Mouse (Mus musculus) heart, embryonic 14.5 days (tissue): ENCODE data around the gene Gnat1. TPM values are rescaled to one million over a fixed set of nuclear protein-coding genes. Genes with fewer than 3 reads are reported as not detected.

Experiments used
- ATAC-seq: fragments of 200-750 bp; cut with Nextera tagmentation; 2 replicates; pipeline ENCODE4 v1.8.0; 2017; ENCODE audit warnings: low read depth, moderate TSS enrichment; ENCODE audit not compliant: insufficient number of reproducible peaks, insufficient read depth, low FRiP score
- H3K27ac ChIP-seq, 2 experiments: fragments of 200-500 bp in 1 of 2; fragments of 300-500 bp in 1 of 2; sonication (generic) in 1 of 2; replicated peaks in 1 of 2; 2 replicates each; pipeline ENCODE4 v1.5.1; 2012 to 2014; ENCODE audit warnings: low read depth in 2 of 2, low read length in 2 of 2, control low read depth in 1 of 2, mild to moderate bottlenecking in 1 of 2, mixed read lengths in 1 of 2; ENCODE audit not compliant: control insufficient read depth in 1 of 2, insufficient read depth in 1 of 2
- H3K27me3 ChIP-seq: fragments of 300-500 bp; sonication (generic); 2 replicates; pipeline ENCODE4 v1.6.1; 2014; ENCODE audit warnings: mild to moderate bottlenecking, low read length, control low read depth; ENCODE audit not compliant: control insufficient read depth, insufficient read depth
- H3K36me3 ChIP-seq: fragments of 300-500 bp; sonication (generic); 2 replicates; pipeline ENCODE4 v1.6.1; 2014; ENCODE audit warnings: mild to moderate bottlenecking, control low read depth, low read length, mixed read lengths; ENCODE audit not compliant: control insufficient read depth, insufficient read depth
- H3K4me1 ChIP-seq, 2 experiments: fragments of 200-500 bp in 1 of 2; fragments of 300-500 bp in 1 of 2; sonication (generic) in 1 of 2; 2 replicates each; pipeline ENCODE4 v1.6.1; 2012 to 2014; ENCODE audit warnings: low read length in 2 of 2, control low read depth in 1 of 2, mixed read lengths in 1 of 2; ENCODE audit not compliant: control insufficient read depth in 2 of 2, insufficient read depth in 2 of 2
- H3K4me2 ChIP-seq: fragments of 300-500 bp; sonication (generic); 2 replicates; pipeline ENCODE4 v1.6.1; 2014; ENCODE audit warnings: mild to moderate bottlenecking, low read length
- H3K4me3 ChIP-seq, 2 experiments: fragments of 200-500 bp in 1 of 2; fragments of 300-500 bp in 1 of 2; sonication (generic) in 1 of 2; 2 replicates each; pipeline ENCODE4 v1.5.1; 2012 to 2014; ENCODE audit warnings: low read length in 2 of 2, mild to moderate bottlenecking in 2 of 2, control low read depth in 1 of 2, low read depth in 1 of 2, moderate library complexity in 1 of 2; ENCODE audit not compliant: control insufficient read depth in 1 of 2, insufficient read depth in 1 of 2
- H3K9ac ChIP-seq: fragments of 300-500 bp; sonication (generic); 2 replicates; pipeline ENCODE4 v1.6.1; 2014; ENCODE audit warnings: mild to moderate bottlenecking, low read length
- H3K9me3 ChIP-seq: fragments of 300-500 bp; sonication (generic); 2 replicates; pipeline ENCODE4 v1.6.1; 2016; ENCODE audit warnings: low read length, control low read depth; ENCODE audit not compliant: control insufficient read depth
- whole genome bisulfite sequencing: fragments of 180-500 bp; shearing (Covaris S2); extraction: QIAGEN DNeasy Blood & Tissue Kit; methylation state at CpG from one replicate; pipeline ENCODE4 v1.1.7; 2014; 5-methylcytosine and 5-hydroxymethylcytosine counted together
- polyA plus RNA-seq: library from polyadenylated mRNA; unstranded; fragments of >200 nt; fragmentation: Nextera tagmentation; extraction: Ambion mirVana; gene quantifications from 2 replicates; pipeline ENCODE4 v1.2.1, GENCODE M21; 2014

The Gnat1 gene
- polyA plus RNA-seq, 1 experiment from 2014 or later: 0.63 TPM

DNA sequence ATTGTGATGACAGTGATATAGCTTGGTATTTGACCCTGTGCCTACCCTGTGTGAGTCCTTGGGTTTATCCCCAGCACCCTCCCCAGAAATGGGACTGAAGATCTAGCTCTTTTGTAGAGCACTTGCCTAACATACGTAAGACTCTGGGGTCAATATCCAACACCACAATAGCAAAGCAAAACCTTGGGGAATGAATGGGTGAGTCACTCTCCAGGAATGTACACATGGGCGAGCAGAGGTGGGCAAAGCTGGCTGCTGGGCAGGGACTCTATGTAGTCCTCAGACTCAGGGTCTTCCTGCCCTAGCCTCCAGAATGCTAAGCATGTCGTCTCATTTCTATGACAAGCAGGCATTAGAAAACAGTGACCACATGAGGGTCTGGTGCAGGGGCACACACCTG lies 30.7 kb downstream of the Gnat1 start:
- Histone ChIP-seq H3K27ac (no peak overlapping the region), H3K36me3 (no peaks in the 10 kb centered on the region), H3K9me3 (no peaks in the 10 kb centered on the region), H3K4me3 (no peak overlapping the region), H3K4me2 (no peak overlapping the region), H3K4me1 (peaks cover 4 to 16% of the 10 kb centered on the region in 2 experiments; a peak in 3 of 4 replicates), H3K9ac (no peak overlapping the region), H3K27me3 (no peaks in the 10 kb centered on the region)
- ATAC-seq: no peak
- WGBS: 35% methylated on average over 3 of the region's 3 CpGs

DNA sequence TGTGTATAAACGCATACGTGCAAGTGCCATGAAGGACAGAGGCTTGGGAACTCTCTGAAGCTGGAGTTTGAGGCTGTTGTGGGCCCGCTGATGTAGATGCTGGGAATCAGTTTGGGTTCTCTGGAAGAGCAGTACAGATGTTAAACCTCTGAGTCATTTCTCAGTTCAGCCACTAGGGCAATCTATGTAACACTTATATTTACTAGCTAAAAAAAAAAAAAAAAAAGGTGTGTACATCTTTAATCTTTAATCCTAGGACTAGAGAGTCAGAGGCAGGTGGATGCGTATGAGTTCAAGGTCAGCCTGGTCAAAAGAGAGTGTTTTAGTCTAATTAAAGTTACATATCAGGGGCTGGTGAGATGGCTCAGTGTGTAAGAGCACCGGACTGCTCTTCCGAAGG lies 32.5 kb downstream of the Gnat1 start:
- H3K4me2 ChIP-seq: no peak overlapping the region
- no peak overlapping the region for H3K27ac ChIP-seq
- no peaks in the 10 kb centered on the region for H3K9me3 ChIP-seq
- peaks cover 4 to 16% of the 10 kb centered on the region in 2 experiments; a peak in 3 of 4 replicates for H3K4me1 ChIP-seq
- no peak for ATAC-seq
- no peak overlapping the region for H3K9ac ChIP-seq
- H3K36me3 ChIP-seq: no peaks in the 10 kb centered on the region
- no peak overlapping the region for H3K4me3 ChIP-seq
- WGBS: 74% methylated on average over 6 of the region's 6 CpGs
- H3K27me3 ChIP-seq: no peaks in the 10 kb centered on the region

GRCm38 (mm10) chr9:107645577-107645976 lies 33.9 kb downstream of the Gnat1 start:
- WGBS: 13% methylated on average over 5 of the region's 5 CpGs
- no peaks in the 10 kb centered on the region for H3K27me3 ChIP-seq
- no peak overlapping the region for H3K27ac ChIP-seq
- peak; percentile 58; the same call in 1 of the 2 replicates for ATAC-seq
- no peaks in the 10 kb centered on the region for H3K36me3 ChIP-seq
- H3K9me3 ChIP-seq: no peaks in the 10 kb centered on the region
- H3K4me2 ChIP-seq: no peak overlapping the region; the same call in 1 of the 2 replicates
- H3K4me1 ChIP-seq: peaks cover 3 to 10% of the 10 kb centered on the region in 2 experiments; a peak in 3 of 4 replicates
- no peak overlapping the region for H3K9ac ChIP-seq
- no peak overlapping the region for H3K4me3 ChIP-seq

DNA sequence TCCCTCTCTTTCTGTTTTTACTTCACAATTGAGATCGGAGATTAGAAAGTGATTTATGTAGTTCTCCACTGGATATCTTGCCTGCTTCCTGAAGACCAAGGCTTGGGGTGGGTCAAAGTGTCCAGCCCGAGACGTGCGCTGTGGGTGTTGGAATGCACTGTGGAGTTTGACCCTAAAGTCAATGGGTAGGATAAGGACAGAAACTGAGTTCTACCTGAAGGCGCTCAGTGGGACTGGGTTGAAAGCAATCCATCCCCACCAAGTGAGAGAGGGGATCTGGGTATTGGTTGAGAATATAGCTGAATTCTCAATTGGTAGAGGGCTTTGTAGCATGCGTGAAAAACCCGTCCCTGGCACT lies 34.4 kb downstream of the Gnat1 start:
- peak overlapping the region in 1 of 2 experiments; percentile 38; a peak in 1 of 4 replicates for H3K4me3 ChIP-seq

DNA sequence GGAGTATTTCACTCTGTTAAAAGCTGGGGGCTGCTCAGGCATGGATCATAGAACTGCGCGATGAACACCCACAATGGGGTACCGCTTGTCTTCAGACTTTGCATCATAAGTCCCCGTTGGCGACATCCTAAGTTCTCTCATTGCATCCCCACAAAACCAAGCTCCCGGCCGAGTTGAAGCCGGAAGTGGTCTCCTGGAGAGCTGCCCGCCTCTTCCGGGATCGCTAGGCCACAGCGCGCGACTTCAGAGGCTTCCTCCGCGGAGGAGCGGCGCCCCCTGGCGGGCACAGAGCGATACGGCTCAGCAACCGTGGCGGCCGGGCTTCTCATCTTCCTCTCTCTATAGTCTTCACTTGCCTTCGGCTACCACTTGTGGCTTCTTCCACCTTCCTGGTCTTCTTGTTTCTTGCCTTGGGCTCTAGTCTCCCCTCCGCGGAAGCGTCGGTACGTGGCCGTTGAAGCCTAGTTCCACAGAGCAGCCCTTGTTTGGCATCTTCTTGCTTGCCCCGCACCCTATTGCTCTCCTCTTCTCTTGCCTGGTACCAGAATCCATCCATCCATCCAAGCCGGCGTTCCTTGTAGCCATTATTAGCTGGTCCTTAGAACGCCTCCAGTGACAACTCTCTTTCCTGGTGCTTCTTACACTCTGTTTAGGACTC lies 34.9 kb downstream of the Gnat1 start:
- WGBS: 4% methylated on average over 35 of the region's 35 CpGs
- Histone ChIP-seq H3K36me3 (no peaks in the 10 kb centered on the region), H3K27ac (no peak overlapping the region), H3K9me3 (no peaks in the 10 kb centered on the region), H3K27me3 (no peaks in the 10 kb centered on the region), H3K4me1 (peaks cover 3 to 5% of the 10 kb centered on the region in 2 experiments; a peak in 1 of 4 replicates), H3K9ac (peak overlapping the region; percentile 67), H3K4me3 (peak overlapping the region; percentile 38 to 46), H3K4me2 (peak overlapping the region; percentile 67)
- ATAC-seq: peak; percentile 58

More for the DNA sequence above, 34.4 kb downstream of the Gnat1 start:
- Histone ChIP-seq H3K27me3 (no peaks in the 10 kb centered on the region), H3K9me3 (no peaks in the 10 kb centered on the region), H3K36me3 (no peaks in the 10 kb centered on the region), H3K4me2 (peak overlapping the region; percentile 67), H3K9ac (peak overlapping the region; percentile 61; the same call in 1 of the 2 replicates), H3K27ac (no peak overlapping the region), H3K4me1 (peaks cover 5 to 8% of the 10 kb centered on the region in 2 experiments; a peak in 2 of 4 replicates)
- ATAC-seq: peak; percentile 3; the same call in 1 of the 2 replicates
- WGBS: 39% methylated on average over 7 of the region's 7 CpGs

DNA sequence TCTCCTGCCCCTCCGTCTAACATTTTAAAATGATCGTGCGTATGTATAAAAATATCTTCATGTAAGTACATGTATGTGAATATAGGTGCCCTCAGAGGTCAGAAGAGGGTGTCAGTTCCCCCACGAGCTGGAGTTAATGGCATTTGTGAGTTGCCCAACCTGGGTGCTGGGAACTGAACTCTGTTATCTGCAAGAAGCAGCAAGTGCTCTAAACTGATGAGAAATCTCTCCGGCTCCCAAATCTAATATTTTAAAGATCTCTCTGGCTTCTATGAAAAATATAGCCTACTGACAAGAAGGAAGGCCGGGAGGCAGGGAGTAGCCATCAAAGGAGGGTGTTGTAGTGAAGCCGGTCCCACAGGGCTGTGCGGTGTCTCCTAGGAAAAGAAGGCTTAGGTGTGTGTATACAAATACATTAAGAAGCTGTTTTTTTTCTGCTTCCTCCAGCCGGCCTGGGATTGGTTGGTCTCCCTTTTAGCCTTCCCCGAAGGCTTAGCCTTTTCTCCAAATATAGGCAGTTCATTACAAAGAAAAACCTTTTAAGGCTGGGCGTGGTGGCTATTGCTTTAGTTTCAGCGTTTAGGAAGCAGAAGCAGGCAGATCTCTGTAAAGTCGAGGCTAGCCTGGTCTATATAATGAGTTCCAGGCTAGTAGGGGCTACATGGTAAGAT lies 35.8 kb downstream of the Gnat1 start:
- Histone ChIP-seq H3K4me3 (no peak overlapping the region), H3K27ac (no peak overlapping the region), H3K9me3 (no peaks in the 10 kb centered on the region), H3K36me3 (no peaks in the 10 kb centered on the region), H3K27me3 (no peaks in the 10 kb centered on the region), H3K4me2 (peak overlapping the region; percentile 67), H3K4me1 (peaks cover 3 to 5% of the 10 kb centered on the region in 2 experiments; a peak in 1 of 4 replicates), H3K9ac (no peak overlapping the region)
- ATAC-seq: no peak
- 88% methylated on average over 13 of the region's 13 CpGs for WGBS

DNA sequence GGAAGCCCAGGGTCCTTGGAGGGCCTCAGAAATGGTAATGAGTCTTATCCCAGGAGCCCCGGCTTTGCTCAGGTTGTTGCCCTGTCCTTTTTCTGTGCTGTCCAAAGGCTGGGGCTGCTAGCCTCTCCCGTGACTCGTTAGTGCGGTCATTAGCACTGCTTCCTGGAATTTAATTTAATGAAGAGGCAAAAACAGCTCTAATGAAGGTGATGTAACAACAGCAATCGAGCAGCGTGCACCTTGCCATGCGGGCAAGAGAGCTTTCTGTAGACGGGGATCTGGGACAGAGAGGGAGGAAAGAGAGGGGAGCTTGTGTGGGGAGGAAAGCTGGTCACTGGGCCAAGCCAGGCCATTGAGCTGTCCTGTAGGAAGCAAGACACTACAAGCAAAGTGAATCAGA lies 37.8 kb downstream of the Gnat1 start:
- ATAC-seq: no peak
- H3K4me3 ChIP-seq: no peak overlapping the region
- no peaks in the 10 kb centered on the region for H3K9me3 ChIP-seq
- no peaks in the 10 kb centered on the region for H3K27me3 ChIP-seq
- H3K27ac ChIP-seq: no peak overlapping the region
- H3K4me1 ChIP-seq: peaks cover 11% of the 10 kb centered on the region in 2 experiments; a peak in 3 of 4 replicates
- WGBS: 67% methylated on average over 8 of the region's 8 CpGs
- H3K4me2 ChIP-seq: no peak overlapping the region
- no peaks in the 10 kb centered on the region for H3K36me3 ChIP-seq
- H3K9ac ChIP-seq: no peak overlapping the region
